Mouse (Mus musculus) retina, adult 2 months (tissue): ENCODE results near the gene Pim2.

Experiments used
- DNase-seq: peaks from one replicate; pipeline ENCODE4 v3.0.0-alpha.2; 2012; ENCODE audit warnings: low read depth, low spot score

The Pim2 gene

GRCm38 (mm10) chrX:7878007-7878419 lies at the start of gene Pim2:
Gene Pim2, plus strand, starts transcription at chrX:7878262.
- DNase-seq: peak; percentile 71

- DNase-seq: no peak
Observed at GRCm38 (mm10) chrX:7837146-7837545, 40.9 kb upstream of the Pim2 start.

- no peak for DNase-seq
Observed at GRCm38 (mm10) chrX:7840842-7841162, 37.3 kb upstream of the Pim2 start.

- DNase-seq: peak; percentile 87
Observed at GRCm38 (mm10) chrX:7841163-7842162, 36.6 kb upstream of the Pim2 start, which contains the start of gene Otud5. Gene Otud5, plus strand, starts transcription at chrX:7841364.

- no peak for DNase-seq
Observed at GRCm38 (mm10) chrX:7842318-7842717, 35.7 kb upstream of the Pim2 start.

- DNase-seq: no peak
Observed at GRCm38 (mm10) chrX:7847845-7848244, 30.2 kb upstream of the Pim2 start.

GRCm38 (mm10) chrX:7854578-7854977 lies 23.5 kb upstream of the Pim2 start:
- peak; percentile 18 for DNase-seq

- DNase-seq: no peak
Observed at GRCm38 (mm10) chrX:7859191-7859753, 18.8 kb upstream of the Pim2 start.

- no peak for DNase-seq
Observed at GRCm38 (mm10) chrX:7863181-7863580, 14.9 kb upstream of the Pim2 start.

GRCm38 (mm10) chrX:7864551-7864950 lies 13.5 kb upstream of the Pim2 start:
- DNase-seq: no peak

GRCm38 (mm10) chrX:7865343-7865742 lies 12.7 kb upstream of the Pim2 start:
- DNase-seq: no peak

- no peak for DNase-seq
Observed at GRCm38 (mm10) chrX:7865786-7866185, 12.3 kb upstream of the Pim2 start.

GRCm38 (mm10) chrX:7867141-7867540 lies 10.9 kb upstream of the Pim2 start:
- DNase-seq: no peak

- DNase-seq: no peak
Observed at GRCm38 (mm10) chrX:7868506-7868905, 9.6 kb upstream of the Pim2 start.

- no peak for DNase-seq
Observed at GRCm38 (mm10) chrX:7869826-7870225, 8.2 kb upstream of the Pim2 start.

GRCm38 (mm10) chrX:7878495-7878894 lies 433 bp downstream of the Pim2 start:
- DNase-seq: no peak

- peak; percentile 52 for DNase-seq
Observed at GRCm38 (mm10) chrX:7879819-7880218, 1.8 kb downstream of the Pim2 start.

- DNase-seq: peak; percentile 76
Observed at GRCm38 (mm10) chrX:7883841-7884567, 5.9 kb downstream of the Pim2 start, which contains the start of gene Slc35a2. Gene Slc35a2, plus strand, starts transcription at chrX:7884028.

GRCm38 (mm10) chrX:7898211-7898610 lies 20.1 kb downstream of the Pim2 start:
- no peak for DNase-seq

- peak; percentile 78 for DNase-seq
Observed at GRCm38 (mm10) chrX:7898880-7899874, 21.1 kb downstream of the Pim2 start, which contains the start of the genes Pqbp1 and Timm17b. Gene Pqbp1, minus strand, starts transcription at chrX:7899269. Gene Timm17b, plus strand, starts transcription at chrX:7899357.

- DNase-seq: no peak
Observed at GRCm38 (mm10) chrX:7904441-7904840, 26.4 kb downstream of the Pim2 start.
